Mouse (Mus musculus) testis, adult 2 months (tissue): ENCODE data around the gene Sergef.

Experiments
- CTCF ChIP-seq: fragments of 200-500 bp; IDR thresholded peaks from 2 replicates; pipeline ENCODE4 v1.5.1; 2012; ENCODE audit warnings: low read depth, mild to moderate bottlenecking, inconsistent platforms, low read length, moderate library complexity; ENCODE audit not compliant: control insufficient read depth, insufficient read depth, insufficient replicate concordance
- POLR2A ChIP-seq: fragments of 200-500 bp; IDR thresholded peaks from 2 replicates; pipeline ENCODE4 v1.6.1; 2012; ENCODE audit warnings: low read depth, mild to moderate bottlenecking, inconsistent platforms, low read length, moderate library complexity; ENCODE audit not compliant: control insufficient read depth

DNA sequence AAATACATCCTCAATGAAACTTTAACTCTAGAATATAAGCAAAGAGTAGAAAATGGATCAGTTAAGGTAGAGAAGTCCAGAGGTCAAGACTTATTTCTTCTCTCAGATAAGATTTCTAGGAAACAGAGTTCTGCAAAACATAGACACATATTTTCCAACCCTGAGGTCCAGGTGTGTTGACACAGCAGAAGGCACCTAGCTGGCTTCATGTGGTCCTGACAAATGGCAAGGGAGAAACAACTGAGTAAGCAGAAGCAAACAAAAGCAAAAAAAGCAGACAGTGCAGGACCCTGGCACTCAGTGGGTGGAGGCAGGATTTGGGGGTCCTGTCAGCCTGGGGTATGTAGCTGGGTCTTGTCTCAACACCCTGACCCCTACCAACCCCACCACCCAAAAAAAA lies 41.1 kb upstream of the Sergef start:
- TF ChIP-seq CTCF (no peak), POLR2A (no peak)
